Mouse (Mus musculus): ENCODE results near the gene Abhd16a. TPM values are rescaled to one million over a fixed set of nuclear protein-coding genes. Genes with fewer than 3 reads are reported as not detected.
A peak's percentile ranks its signal among the peaks of the same experiment; 100 is the strongest.

The Abhd16a gene
- polyA plus RNA-seq, 1 experiment from 2014 or later, result 77.1 TPM

DNA sequence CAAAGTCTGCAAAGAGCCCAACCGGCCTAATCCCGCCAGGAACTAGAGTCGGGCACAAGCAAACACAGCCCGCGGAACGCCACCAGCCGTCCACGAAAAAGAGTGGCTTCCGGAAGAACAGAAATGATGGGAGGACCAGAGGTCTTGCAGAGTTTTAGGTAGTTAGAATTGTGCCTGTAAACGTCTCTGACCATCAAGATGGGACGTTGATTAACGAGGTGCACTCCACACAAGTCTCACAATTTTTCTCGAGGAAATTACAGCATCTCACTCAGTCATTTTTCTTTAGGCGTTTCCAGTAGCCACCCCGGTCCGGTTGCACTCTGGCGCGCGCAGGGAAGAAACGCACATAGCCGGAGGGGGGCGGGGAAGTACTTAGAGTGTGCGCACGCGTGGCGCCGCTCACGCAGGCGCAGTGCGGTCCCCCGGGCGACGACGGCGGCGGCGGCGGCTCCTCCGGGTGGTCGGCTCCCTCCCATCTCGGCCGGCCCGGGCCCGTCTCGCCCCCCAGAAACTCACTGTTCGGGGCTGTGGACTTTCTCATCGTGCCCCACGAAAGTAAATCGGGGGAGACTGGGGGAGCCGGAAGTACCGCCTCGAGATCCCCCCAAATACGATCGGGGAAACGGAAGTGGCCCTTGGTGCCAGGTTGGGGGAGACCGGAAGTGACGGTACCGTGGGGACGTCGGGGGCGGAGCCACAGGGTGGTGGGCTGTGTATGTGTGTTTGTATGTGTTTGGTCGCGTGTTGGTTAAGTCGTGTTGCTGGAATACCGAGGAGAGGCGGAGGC is 45.9 kb downstream of the Abhd16a start, which contains the start of gene Bag6:
Bag6 (plus strand) TSS at position 378 of the 790 bp plus-strand sequence.
- no peaks in the 10 kb centered on the region for H3K27me3 ChIP-seq (ENCODE audit: control insufficient read depth, insufficient read depth, low read length)
- ATAC-seq (ENCODE audit: insufficient number of reproducible peaks, insufficient read depth, low FRiP score, low read depth), result peak; percentile 93
- no peaks in the 10 kb centered on the region for H3K9me3 ChIP-seq (ENCODE audit: control insufficient read depth, low read depth, low read length)
- H3K27ac ChIP-seq (ENCODE audit: low read length), result peak within 1 kb of the TSS; percentile 92
- peak within 1 kb of the TSS; percentile 67 for H3K4me3 ChIP-seq (ENCODE audit: low read depth, low read length)
- H3K4me2 ChIP-seq (replicated peaks; ENCODE audit: low read depth, low read length), result peak within 1 kb of the TSS; percentile 88
- under 1% methylated on average over 66 of the region's 66 CpGs for WGBS
- H3K36me3 ChIP-seq (ENCODE audit: control insufficient read depth, insufficient read depth, low read length), result peaks cover 16% of the 10 kb centered on the region
- H3K9ac ChIP-seq (replicated peaks; ENCODE audit: low read depth, low read length), result peak within 1 kb of the TSS; percentile 84
- H3K4me1 ChIP-seq (ENCODE audit: control insufficient read depth, insufficient read depth, low read length), result peaks cover 12% of the 10 kb centered on the region

- 1% methylated on average over 43 of the region's 43 CpGs for WGBS
- Histone ChIP-seq H3K27ac (ENCODE audit: low read length) (peak overlapping the region; percentile 92), H3K4me2 (replicated peaks; ENCODE audit: low read depth, low read length) (peak overlapping the region; percentile 88), H3K36me3 (ENCODE audit: control insufficient read depth, insufficient read depth, low read length) (peaks cover 24% of the 10 kb centered on the region), H3K4me1 (ENCODE audit: control insufficient read depth, insufficient read depth, low read length) (peaks cover 12% of the 10 kb centered on the region), H3K9me3 (ENCODE audit: control insufficient read depth, low read depth, low read length) (no peaks in the 10 kb centered on the region), H3K4me3 (ENCODE audit: low read depth, low read length) (peak overlapping the region; percentile 67), H3K27me3 (ENCODE audit: control insufficient read depth, insufficient read depth, low read length) (no peaks in the 10 kb centered on the region), H3K9ac (replicated peaks; ENCODE audit: low read depth, low read length) (peak overlapping the region; percentile 84)
- peak; percentile 54 for ATAC-seq (ENCODE audit: insufficient number of reproducible peaks, insufficient read depth, low FRiP score, low read depth)
These were observed 46.7 kb downstream of the Abhd16a start for GRCm38 (mm10) chr17:35135591-35136320.

- Histone ChIP-seq H3K4me2 (replicated peaks; ENCODE audit: low read depth, low read length) (no peak overlapping the region), H3K27ac (ENCODE audit: low read length) (no peak overlapping the region), H3K9ac (replicated peaks; ENCODE audit: low read depth, low read length) (no peak overlapping the region), H3K27me3 (ENCODE audit: control insufficient read depth, insufficient read depth, low read length) (no peaks in the 10 kb centered on the region), H3K4me3 (ENCODE audit: low read depth, low read length) (no peak overlapping the region), H3K36me3 (ENCODE audit: control insufficient read depth, insufficient read depth, low read length) (peaks cover 59% of the 10 kb centered on the region), H3K4me1 (ENCODE audit: control insufficient read depth, insufficient read depth, low read length) (peaks cover 12% of the 10 kb centered on the region), H3K9me3 (ENCODE audit: control insufficient read depth, low read depth, low read length) (no peaks in the 10 kb centered on the region)
- no peak for ATAC-seq (ENCODE audit: insufficient number of reproducible peaks, insufficient read depth, low FRiP score, low read depth)
- 93% methylated on average over 3 of the region's 3 CpGs for WGBS
These were observed 50.2 kb downstream of the Abhd16a start for GRCm38 (mm10) chr17:35139269-35139668.

GRCm38 (mm10) chr17:35140490-35140996 is 51.5 kb downstream of the Abhd16a start:
- Histone ChIP-seq H3K36me3 (ENCODE audit: control insufficient read depth, insufficient read depth, low read length) (peaks cover 71% of the 10 kb centered on the region), H3K9me3 (ENCODE audit: control insufficient read depth, low read depth, low read length) (no peaks in the 10 kb centered on the region), H3K9ac (replicated peaks; ENCODE audit: low read depth, low read length) (no peak overlapping the region), H3K4me1 (ENCODE audit: control insufficient read depth, insufficient read depth, low read length) (peaks cover 12% of the 10 kb centered on the region), H3K27me3 (ENCODE audit: control insufficient read depth, insufficient read depth, low read length) (no peaks in the 10 kb centered on the region), H3K4me2 (replicated peaks; ENCODE audit: low read depth, low read length) (no peak overlapping the region), H3K4me3 (ENCODE audit: low read depth, low read length) (no peak overlapping the region), H3K27ac (ENCODE audit: low read length) (no peak overlapping the region)
- WGBS, result 78% methylated on average over 16 of the region's 16 CpGs
- ATAC-seq (ENCODE audit: insufficient number of reproducible peaks, insufficient read depth, low FRiP score, low read depth), result no peak

DNA sequence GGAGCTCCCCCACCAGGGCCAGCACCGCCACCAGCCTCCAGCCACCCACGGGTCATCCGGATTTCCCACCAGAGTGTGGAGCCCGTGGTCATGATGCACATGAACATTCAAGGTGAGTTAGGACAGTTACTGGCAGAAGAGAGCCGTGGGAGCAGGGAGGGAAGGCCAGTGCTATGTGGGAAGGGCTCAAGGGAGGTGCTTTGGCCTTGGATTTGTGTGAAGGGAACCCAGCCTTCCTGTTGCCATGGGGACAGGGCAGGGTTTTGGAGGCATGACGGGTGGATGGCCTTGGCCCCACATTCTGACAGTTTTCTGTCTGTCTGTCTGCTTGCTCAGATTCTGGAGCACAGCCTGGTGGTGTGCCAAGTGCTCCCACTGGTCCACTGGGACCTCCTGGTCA is 52.9 kb downstream of the Abhd16a start:
- H3K4me3 ChIP-seq (ENCODE audit: low read depth, low read length), result no peak overlapping the region
- no peak overlapping the region for H3K9ac ChIP-seq (replicated peaks; ENCODE audit: low read depth, low read length)
- H3K9me3 ChIP-seq (ENCODE audit: control insufficient read depth, low read depth, low read length), result no peaks in the 10 kb centered on the region
- H3K27me3 ChIP-seq (ENCODE audit: control insufficient read depth, insufficient read depth, low read length), result no peaks in the 10 kb centered on the region
- H3K27ac ChIP-seq (ENCODE audit: low read length), result no peak overlapping the region
- no peak overlapping the region for H3K4me2 ChIP-seq (replicated peaks; ENCODE audit: low read depth, low read length)
- peaks cover 85% of the 10 kb centered on the region for H3K36me3 ChIP-seq (ENCODE audit: control insufficient read depth, insufficient read depth, low read length)
- no peak for ATAC-seq (ENCODE audit: insufficient number of reproducible peaks, insufficient read depth, low FRiP score, low read depth)
- peaks cover 4% of the 10 kb centered on the region; the same call in 1 of the 2 replicates for H3K4me1 ChIP-seq (ENCODE audit: control insufficient read depth, insufficient read depth, low read length)
- 90% methylated on average over 6 of the region's 6 CpGs for WGBS

- ATAC-seq (ENCODE audit: insufficient number of reproducible peaks, insufficient read depth, low FRiP score, low read depth), result no peak
- 86% methylated on average over 5 of the region's 5 CpGs for WGBS
- Histone ChIP-seq H3K36me3 (ENCODE audit: control insufficient read depth, insufficient read depth, low read length) (peaks cover 97% of the 10 kb centered on the region), H3K4me2 (replicated peaks; ENCODE audit: low read depth, low read length) (no peak overlapping the region), H3K27me3 (ENCODE audit: control insufficient read depth, insufficient read depth, low read length) (no peaks in the 10 kb centered on the region), H3K9me3 (ENCODE audit: control insufficient read depth, low read depth, low read length) (no peaks in the 10 kb centered on the region), H3K27ac (ENCODE audit: low read length) (no peak overlapping the region), H3K9ac (replicated peaks; ENCODE audit: low read depth, low read length) (no peak overlapping the region), H3K4me3 (ENCODE audit: low read depth, low read length) (no peak overlapping the region), H3K4me1 (ENCODE audit: control insufficient read depth, insufficient read depth, low read length) (no peaks in the 10 kb centered on the region)
These were observed 57.1 kb downstream of the Abhd16a start for GRCm38 (mm10) chr17:35146139-35146538.

DNA sequence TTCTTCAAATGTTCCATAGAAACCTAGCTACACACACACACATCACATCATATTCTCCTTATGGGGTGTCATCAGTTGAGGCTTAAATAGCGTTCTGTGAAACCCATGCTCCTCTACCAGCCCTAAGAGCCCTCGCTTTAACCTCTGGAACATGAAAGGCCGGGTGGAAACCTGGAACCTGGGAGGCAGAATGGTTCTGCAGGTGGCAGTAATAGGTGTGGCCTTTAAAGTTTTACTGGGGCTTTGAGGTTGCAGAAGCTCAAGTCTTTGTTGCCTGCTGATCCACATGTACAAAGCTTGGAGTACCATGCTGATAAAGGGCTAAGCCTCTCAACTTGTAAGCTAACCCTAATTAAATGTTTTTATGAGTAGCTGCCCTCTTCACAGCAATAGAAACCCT is 58.3 kb downstream of the Abhd16a start:
- no peak overlapping the region for H3K27ac ChIP-seq (ENCODE audit: low read length)
- no peak for ATAC-seq (ENCODE audit: insufficient number of reproducible peaks, insufficient read depth, low FRiP score, low read depth)
- peaks cover 96% of the 10 kb centered on the region for H3K36me3 ChIP-seq (ENCODE audit: control insufficient read depth, insufficient read depth, low read length)
- WGBS, result 50% methylated on average over 3 of the region's 3 CpGs
- no peak overlapping the region for H3K9ac ChIP-seq (replicated peaks; ENCODE audit: low read depth, low read length)
- H3K4me2 ChIP-seq (replicated peaks; ENCODE audit: low read depth, low read length), result no peak overlapping the region
- no peaks in the 10 kb centered on the region for H3K9me3 ChIP-seq (ENCODE audit: control insufficient read depth, low read depth, low read length)
- no peaks in the 10 kb centered on the region for H3K4me1 ChIP-seq (ENCODE audit: control insufficient read depth, insufficient read depth, low read length)
- H3K27me3 ChIP-seq (ENCODE audit: control insufficient read depth, insufficient read depth, low read length), result no peaks in the 10 kb centered on the region
- H3K4me3 ChIP-seq (ENCODE audit: low read depth, low read length), result no peak overlapping the region

GRCm38 (mm10) chr17:35147922-35148639 is 59.0 kb downstream of the Abhd16a start:
- no peak overlapping the region for H3K27ac ChIP-seq (ENCODE audit: low read length)
- no peak overlapping the region for H3K4me3 ChIP-seq (ENCODE audit: low read depth, low read length)
- H3K27me3 ChIP-seq (ENCODE audit: control insufficient read depth, insufficient read depth, low read length), result no peaks in the 10 kb centered on the region
- no peak overlapping the region for H3K9ac ChIP-seq (replicated peaks; ENCODE audit: low read depth, low read length)
- no peaks in the 10 kb centered on the region for H3K9me3 ChIP-seq (ENCODE audit: control insufficient read depth, low read depth, low read length)
- 68% methylated on average over 5 of the region's 5 CpGs for WGBS
- H3K4me1 ChIP-seq (ENCODE audit: control insufficient read depth, insufficient read depth, low read length), result no peaks in the 10 kb centered on the region
- no peak for ATAC-seq (ENCODE audit: insufficient number of reproducible peaks, insufficient read depth, low FRiP score, low read depth)
- H3K4me2 ChIP-seq (replicated peaks; ENCODE audit: low read depth, low read length), result no peak overlapping the region
- H3K36me3 ChIP-seq (ENCODE audit: control insufficient read depth, insufficient read depth, low read length), result peaks cover 96% of the 10 kb centered on the region

Data from stomach, embryonic 14.5 days (tissue).